Mouse (Mus musculus) myocyte (in vitro differentiated cells): ENCODE data around the gene Smc6.

Experiments used
- MYOD1 ChIP-seq, 3 experiments: IDR thresholded peaks; one replicate each; pipeline ENCODE4 v1.6.1; 2011; ENCODE audit warnings: control low read depth in 2 of 3, low read depth in 2 of 3, mild to moderate bottlenecking in 2 of 3, moderate library complexity in 1 of 3; ENCODE audit not compliant: insufficient read length in 2 of 3, control insufficient read depth in 1 of 3
- POLR2A ChIP-seq: IDR thresholded peaks from one replicate; pipeline ENCODE4 v1.6.1; 2011; ENCODE audit warnings: low read depth, mild to moderate bottlenecking, control low read depth, moderate library complexity; ENCODE audit not compliant: insufficient read length

GRCm38 (mm10) chr12:11272568-11272967 lies 6.9 kb downstream of the Smc6 start:
- no peak for TF ChIP-seq POLR2A
- no peak for TF ChIP-seq MYOD1 (IDR thresholded peaks at IDR 0.05; ENCODE audit: control insufficient read depth in 1 of 3, insufficient read length in 2 of 3, low read depth in 2 of 3)
